Mouse (Mus musculus): Measurements from ENCODE around the gene Repin1. TPM values are rescaled to one million over a fixed set of nuclear protein-coding genes. Genes with fewer than 3 reads are reported as not detected.
"Not testable (repeated sequence)": the region's sequence is repeated elsewhere in the genome, so short reads cannot be mapped to it uniquely, and the experiment has no call there.

Gene Repin1
- total RNA-seq, 2 experiments from 2014 or later: 31.0 to 31.8 TPM

DNA sequence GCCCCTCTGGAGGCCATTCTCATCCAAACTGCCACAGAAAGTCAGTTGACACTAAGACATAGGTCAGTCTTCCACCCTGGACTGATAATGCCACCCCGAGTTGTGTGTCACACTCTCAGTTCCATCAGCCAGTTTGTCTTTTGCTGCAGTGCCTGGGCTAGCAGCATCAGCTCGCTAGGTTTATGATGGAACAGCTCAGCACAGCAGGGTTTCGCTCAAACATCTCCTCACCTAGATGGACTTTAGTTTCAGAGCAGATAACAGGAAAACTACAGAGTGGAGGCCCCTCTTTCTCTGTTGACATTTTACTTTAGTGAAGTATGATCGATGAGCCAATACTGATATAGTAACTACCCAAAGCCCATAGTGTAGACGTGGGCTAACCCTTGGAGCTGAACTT lies 21.1 kb downstream of the Repin1 start:
- intact Hi-C loops (cut with DNase I): no loop called here
- DNase-seq (ENCODE audit: low spot score): no peak

DNA sequence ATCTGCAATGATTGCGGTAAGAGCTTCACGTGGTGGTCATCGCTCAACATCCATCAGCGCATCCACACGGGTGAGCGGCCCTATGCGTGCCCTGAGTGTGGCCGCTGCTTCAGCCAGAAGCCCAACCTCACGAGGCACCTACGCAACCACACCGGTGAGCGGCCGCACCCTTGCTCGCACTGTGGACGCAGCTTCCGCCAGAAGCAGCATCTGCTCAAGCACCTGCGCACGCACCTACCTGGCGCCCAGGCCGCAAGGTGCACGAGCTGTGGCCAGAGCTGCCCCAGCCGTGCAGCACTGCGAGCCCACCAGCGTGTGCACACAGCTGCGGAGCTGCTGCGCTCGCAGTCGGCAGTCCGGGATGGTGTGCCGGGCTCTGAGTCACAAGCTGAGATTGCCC lies 26.3 kb downstream of the Repin1 start:
- intact Hi-C loops (cut with DNase I): no loop called here
- DNase-seq (ENCODE audit: low spot score): no peak

DNA sequence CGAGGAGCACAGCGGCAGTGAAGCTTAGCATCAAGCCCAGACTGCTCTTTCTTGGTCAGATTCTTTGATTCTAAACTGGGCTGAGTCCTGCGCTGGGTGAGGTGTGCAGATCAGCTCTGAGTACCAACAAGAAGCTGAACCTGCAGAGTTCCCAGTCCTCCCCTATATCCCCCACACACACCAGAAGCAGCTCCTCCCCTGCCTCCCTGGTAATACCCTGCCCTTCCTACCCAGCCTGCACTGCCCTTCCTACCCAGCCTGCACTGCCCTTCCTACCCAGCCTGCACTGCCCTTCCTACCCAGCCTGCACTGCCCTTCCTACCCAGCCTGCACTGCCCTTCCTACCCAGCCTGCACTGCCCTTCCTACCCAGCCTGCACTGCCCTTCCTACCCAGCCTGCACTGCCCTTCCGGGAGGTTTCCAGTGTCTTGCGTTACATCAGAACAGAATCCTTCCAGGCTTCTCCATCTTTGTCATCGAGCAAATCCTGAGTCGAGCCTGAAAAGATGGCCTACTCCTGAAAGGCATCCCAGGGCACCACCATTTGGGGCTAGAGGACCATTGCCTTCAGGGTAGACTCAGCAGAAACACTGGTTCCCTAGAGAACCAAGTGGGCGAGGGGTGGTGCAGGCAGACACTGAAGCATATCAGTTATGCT lies 28.6 kb downstream of the Repin1 start:
- DNase-seq (ENCODE audit: low spot score); intact Hi-C loops (cut with DNase I): not testable (repeated sequence)

DNA sequence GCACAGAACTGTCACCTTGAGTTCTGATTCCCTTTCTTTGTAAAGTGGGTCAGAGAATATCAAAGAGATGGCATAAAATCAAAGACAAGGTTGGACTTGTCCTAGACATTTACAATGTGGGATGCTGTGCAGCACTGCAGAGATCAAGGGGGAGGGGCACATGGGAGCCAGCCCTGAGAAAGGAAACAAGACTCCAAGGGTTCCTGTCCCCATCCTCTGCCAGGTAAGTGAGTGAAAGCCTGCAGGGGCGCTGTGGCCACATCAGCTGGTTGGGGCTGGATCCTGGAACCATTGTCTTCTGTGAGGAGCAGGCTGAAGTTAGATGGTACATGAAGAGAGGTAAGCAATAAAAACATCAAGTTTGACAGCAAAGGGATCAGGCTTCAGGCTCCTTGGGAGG lies 29.8 kb downstream of the Repin1 start:
- intact Hi-C loops (cut with DNase I): no loop called here
- no peak for DNase-seq (ENCODE audit: low spot score)

DNA sequence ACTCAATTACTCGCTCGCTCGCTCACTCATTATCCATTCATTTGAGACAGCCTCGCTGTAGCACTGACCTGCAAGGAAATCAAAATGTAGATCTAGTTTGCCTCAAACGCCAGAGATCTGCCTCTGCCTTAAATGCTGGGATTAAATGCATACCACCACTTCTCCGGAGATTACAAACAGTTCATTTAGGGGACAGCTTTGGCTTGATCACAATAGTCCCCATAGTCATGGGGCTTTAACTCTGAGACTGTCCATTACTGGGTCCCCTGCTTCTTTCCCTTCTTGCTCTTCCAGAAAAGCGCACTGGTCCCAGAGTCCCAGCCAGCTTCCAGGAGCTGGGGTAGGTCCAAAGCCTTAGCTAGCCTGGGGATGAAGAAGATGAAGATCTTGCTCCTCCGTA lies 32.8 kb downstream of the Repin1 start, which contains the start of gene AI854703:
Gene AI854703, plus strand, starts transcription at position 301 of the 400 bp plus-strand sequence.
- intact Hi-C loops (cut with DNase I): no loop called here
- no peak for DNase-seq (ENCODE audit: low spot score)

DNA sequence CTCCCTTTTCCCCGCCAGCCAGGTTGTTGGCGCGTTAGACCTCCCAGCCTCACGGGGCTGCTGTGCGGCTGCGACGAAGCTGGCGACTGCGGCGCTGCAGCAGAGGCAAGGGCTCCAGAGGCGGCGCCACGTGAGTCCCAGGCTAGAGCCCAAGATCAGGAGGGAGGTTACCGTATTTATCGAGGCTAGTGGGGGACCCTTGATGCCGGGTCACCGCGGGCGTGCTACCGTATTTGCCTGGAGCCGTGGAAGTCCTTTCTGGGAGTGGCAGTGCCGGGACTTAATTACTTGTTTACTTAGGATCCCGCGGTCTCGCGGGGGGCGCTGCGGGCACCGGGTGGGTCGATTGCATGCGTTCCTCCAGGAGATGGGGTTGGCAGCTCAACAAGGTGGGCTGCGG lies 33.3 kb downstream of the Repin1 start:
- intact Hi-C loops (cut with DNase I): no loop called here
- DNase-seq (ENCODE audit: low spot score): peak; percentile 21

DNA sequence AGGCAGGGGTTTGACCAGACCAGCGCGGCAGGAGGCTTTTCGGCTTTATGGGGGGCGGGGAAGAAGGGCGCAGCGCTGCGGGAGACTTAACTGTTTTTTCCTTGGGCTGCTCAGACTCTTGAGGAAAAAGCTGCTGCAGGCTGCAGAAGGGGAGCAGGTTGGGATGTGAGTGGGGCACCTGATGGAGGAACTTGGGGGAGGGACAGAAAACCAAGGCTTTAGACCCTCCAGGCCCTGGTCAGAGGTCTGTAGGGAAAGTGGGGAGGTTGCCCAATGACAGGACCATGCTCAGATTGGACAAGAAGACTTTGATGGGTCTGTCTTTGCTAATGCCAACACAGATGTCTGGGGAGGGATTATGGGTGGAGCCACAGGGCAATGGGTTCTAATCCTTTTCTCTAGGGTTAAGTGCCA lies 33.8 kb downstream of the Repin1 start:
- DNase-seq (ENCODE audit: low spot score): no peak
- intact Hi-C loops (cut with DNase I): no loop called here

DNA sequence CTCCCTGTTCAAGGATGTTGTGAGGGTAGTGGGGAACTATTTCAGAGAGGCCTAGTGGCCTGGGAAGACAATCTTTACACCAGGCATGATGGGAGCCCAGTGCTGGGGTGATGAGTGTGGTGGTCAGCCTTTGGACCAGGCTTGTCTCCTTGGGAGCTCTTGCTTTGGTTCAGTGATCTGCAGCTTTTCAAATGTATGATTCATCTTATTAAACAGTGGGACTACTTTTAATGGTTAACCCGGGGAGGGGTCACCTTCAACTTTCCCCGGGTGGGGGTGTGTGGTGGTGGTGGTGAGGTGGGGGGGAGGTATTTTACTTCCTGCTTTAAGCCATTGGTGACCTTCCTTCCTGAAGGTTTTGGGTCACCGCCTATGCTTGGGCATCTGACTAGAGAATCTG lies 34.7 kb downstream of the Repin1 start:
- DNase-seq (ENCODE audit: low spot score): no peak
- intact Hi-C loops (cut with DNase I): no loop called here

DNA sequence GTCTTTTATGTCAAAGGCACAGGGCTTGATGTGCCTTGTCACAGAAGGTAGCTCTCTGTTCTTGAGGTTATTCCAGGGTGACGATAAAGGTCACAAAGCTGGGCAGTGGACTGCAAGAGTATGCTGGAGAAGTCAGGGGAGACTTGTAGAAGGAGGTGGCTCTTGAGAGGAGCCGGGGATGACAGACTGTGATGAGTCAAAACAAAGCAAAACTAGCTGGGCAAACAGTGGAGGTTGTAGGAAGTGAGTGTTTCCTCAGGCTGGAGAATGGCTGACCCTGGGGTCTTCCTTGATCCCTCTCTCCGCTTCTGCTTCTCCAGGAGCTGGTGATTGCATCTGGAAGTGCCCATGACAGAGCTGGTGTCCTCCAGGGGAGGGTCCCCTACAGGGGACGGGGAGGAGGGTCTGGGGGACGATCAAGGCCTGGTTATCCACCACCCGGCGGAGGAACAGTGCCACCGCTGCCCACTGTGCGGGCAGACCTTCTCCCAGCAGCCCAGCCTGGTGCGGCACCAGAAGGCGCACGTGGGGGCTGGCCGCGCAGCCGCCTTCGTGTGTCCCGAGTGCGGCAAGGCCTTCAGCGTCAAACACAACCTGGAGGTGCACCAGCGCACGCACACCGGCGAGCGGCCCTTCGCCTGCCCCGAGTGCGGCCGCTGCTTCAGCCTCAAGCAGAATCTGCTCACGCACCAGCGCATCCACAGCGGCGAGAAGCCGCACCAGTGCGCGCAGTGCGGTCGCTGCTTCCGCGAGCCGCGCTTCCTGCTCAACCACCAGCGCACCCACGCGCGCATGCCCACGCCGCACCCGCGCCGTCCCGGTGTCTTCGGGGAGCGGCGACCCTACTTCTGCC lies 35.4 kb downstream of the Repin1 start:
- no peak for DNase-seq (ENCODE audit: low spot score)
- intact Hi-C loops (cut with DNase I): no loop called here

DNA sequence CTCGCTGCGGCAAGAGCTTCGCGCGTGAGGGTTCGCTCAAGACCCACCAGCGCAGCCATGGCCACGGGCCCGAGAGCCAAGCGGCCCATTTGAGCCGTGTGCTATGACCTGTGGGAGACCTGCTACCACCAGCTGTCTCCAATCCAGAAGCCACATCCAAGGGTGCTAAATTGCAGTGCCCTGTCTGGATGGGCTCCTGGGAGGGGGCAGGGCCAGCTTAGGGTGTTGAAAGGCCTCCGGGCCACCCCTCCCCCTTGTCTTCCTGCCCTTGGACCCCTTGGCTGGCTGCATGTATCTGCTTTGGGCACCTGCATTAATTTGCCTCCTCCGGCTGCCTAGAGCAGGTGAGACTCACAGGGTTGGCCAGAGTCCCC lies 36.0 kb downstream of the Repin1 start:
- no peak for DNase-seq (ENCODE audit: low spot score)
- intact Hi-C loops (cut with DNase I): no loop called here

DNA sequence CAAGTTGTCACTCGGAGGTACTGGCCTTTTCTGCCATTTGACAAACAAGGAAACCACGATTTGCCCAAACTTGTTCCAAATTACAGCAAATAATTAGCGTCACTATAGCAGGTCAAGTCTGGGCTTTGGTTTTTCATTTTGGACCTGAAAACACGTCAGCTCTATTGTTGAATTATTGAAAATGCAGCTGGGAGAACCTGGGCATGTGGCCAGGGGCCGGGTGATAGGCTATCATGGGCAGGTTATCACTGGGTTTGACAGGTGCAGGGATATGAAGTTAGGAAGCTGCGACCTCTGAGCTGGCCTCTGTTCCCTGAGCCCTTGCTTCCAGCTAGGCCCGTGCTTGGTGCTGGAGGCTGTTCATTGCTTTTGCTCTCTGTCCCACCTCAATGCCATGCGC lies 37.1 kb downstream of the Repin1 start:
- intact Hi-C loops (cut with DNase I): no loop called here
- no peak for DNase-seq (ENCODE audit: low spot score)

DNA sequence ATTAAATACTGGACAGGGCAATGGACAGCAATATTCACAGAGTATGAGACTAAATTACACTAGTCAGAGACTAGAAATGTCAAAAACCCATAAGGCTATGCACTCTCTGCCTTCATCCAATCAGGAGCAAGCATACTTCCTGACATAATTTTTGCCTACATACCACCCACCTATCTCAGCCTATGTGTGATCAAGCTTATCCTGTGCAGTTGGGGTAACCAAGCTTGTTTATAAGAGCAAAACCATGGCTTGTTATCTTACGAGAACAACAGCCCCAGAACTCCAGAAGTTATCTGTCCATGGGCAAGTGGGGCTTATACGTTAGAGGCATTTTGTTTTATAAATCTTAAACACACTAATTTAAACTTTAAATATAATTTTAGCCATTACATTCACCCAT lies 41.4 kb downstream of the Repin1 start:
- no peak for DNase-seq (ENCODE audit: low spot score)
- intact Hi-C loops (cut with DNase I): no loop called here

DNA sequence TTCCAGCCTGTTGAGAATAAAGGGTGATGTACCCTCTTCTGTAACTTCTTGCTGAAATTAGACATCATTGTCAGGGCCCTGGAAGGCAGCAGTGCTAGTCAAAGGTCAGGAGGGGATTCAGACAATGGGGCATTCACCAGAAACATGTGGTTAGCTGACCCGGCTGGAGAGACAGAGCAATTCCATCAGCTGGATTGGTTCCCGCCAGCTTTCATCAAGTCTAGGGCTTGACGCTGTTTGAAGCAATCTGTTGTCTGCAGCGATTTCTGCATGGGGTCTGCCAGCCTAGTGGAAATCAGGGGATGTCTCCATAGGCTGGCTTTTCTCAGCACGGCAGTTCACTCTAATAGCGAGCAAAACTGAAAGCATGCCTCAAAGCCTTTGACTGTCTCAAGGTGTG lies 42.8 kb downstream of the Repin1 start:
- intact Hi-C loops (cut with DNase I): no loop called here

DNA sequence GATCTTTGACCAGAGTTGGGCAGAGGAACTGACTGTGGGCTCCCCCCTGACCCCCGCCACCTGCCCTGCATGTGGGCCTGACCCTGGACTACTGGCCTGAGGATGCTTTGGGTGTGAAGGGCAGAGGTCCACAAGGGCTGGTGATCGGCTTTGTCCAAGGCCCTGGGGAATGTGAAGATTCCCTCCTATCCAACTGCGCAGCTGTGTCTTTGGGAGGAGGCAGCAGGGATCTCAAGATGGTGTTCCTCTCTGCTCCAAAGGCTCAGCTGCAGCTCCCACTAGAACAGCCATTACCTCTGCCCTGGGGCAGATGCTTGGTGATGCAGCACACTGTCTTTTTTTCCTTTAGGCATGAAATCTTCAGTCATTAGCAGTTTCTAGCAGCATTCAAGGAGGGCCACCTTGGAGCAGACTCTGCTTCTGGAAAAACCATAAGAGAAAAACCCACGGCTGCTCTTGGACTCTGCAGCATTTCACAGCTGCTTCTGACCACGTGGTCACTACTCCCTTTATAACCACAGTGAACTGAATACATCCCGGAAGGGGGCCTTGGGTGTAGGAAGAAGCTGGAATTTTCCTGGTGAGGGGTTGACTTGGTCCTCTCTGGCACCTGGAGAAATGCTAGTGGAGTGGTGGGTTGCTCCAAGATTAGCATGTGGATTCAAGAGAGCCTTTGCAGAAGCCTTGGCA lies 44.3 kb downstream of the Repin1 start:
- intact Hi-C loops (cut with DNase I): no loop called here
- no peak for DNase-seq (ENCODE audit: low spot score)

More for the DNA sequence above, 42.8 kb downstream of the Repin1 start:
- DNase-seq (ENCODE audit: low spot score): no peak

DNA sequence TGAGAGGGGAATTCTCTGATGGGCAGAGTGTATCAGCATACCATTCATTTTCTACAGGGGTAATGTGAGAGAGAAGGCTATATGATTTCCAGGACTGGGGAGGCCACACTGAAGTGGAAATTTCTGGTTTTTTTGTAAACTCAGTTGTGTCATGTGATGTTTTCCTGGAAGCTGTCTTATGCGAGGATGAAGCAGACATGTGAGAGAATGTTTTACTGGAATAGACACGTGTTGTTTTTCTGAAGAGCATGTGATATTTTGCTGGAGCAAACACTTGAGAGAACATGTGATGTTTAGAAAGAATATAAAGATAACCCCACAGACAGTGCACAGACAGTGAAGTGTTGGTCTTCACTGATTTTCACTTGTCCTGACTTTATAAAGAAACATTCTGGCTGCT lies 44.9 kb downstream of the Repin1 start:
- DNase-seq (ENCODE audit: low spot score): no peak
- intact Hi-C loops (cut with DNase I): no loop called here

DNA sequence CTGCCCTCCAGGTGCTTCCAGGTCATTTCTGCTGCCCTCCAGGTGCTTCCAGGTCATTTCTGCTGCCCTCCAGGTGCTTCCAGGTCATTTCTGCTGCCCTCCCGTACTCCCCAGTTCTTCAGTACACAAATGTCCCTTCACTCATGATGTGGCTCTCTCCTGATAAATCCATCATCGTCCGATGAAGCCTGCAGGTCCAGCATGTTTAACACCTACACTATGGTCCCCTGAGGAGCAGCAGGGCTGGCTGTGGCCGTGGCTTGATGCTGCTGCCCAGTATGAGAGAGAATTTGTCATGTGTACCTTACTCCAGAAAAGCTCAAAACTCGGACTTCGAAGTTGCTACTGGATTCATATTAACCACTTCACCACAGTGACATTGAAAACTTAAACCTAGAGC lies 47.7 kb downstream of the Repin1 start:
- intact Hi-C loops (cut with DNase I): loop anchor here (2.0 kb wide), 1 partner anchor 461 kb away; no protein-coding TSS in a partner anchor
- no peak for DNase-seq (ENCODE audit: low spot score)

DNA sequence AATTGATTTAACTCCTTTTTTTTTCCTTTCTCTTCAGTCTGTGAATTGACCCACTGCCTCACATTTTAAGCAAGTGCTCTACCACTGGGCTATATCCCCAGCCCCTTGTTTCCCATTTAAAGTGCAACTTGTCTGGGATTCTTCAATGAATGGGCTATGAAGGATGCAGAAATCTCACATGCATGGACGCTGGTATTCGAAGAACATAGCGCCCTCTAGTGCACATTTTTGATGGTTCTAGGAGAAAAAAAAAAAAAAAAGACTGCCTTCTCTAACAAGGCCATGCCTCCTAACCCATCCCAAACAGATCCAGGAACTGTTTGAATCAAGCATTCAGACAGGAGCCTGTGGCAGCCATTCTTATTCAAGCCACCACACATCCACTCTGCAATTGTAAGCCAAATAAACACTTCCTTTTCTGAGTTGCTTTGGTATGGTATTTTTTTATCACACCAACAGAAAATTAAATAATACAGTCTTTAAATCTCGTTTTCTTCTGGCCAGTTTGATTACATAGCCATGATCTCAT lies 49.1 kb downstream of the Repin1 start:
- intact Hi-C loops (cut with DNase I): loop anchor here (1.0 to 2.0 kb wide), 2 partner anchors 61 to 96 kb away; no protein-coding TSS in a partner anchor
- no peak for DNase-seq (ENCODE audit: low spot score)

DNA sequence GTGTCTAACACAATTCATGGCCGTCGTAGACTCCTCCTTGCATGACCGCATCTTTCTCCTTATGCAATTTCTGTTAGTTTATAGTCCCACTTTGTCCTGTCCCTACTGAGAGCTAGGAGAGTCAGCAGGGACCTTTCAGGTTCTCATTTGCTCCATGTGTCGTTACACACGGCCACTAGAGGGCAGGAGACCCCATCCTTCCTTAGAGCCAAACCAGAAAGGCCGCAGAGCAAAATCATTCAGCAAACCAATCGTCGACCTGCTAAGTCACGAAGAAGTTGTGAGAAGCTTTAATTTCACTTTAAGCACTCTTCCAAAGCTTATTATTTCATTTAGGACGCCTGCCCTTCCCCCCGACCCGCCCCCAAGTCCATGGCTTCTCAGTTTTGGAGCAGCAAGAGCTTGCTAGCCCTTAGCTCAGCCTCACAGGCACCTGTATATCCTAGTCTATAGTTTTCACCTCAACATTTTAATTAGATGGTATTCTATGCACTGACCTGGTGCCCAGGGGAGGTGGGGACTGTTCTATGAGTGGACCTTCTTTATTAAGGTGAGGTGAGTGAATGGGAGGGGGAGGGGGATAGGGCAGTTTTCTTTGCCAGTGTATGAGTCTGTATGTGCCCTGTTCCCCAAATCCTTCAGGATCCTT lies 52.1 kb downstream of the Repin1 start:
- DNase-seq (ENCODE audit: low spot score): peak; percentile 37
- intact Hi-C loops (cut with DNase I): loop anchor here (1.0 to 5.0 kb wide), 5 partner anchors 39 to 127 kb away; partner anchors contain the start of genes Gimap4 and Gimap5

DNA sequence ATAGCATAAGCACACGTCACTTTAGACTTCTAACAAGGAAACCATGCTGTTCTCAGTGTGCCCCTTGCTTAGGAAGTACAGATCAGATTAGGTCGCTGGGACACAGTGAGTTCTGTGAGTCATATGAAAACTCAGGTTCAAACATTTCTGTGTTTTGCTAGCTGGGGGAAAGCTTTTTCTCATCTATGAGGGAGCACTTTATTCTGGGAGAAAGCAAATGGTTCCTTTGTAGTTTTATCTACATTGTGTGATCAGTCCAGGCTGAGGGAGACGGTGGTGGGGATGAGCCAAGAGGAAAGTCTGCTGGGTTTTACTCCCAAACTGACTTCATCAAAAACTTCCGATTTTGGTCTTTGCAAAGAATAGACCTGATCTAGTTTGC lies 52.6 kb downstream of the Repin1 start:
- DNase-seq (ENCODE audit: low spot score): no peak

DNA sequence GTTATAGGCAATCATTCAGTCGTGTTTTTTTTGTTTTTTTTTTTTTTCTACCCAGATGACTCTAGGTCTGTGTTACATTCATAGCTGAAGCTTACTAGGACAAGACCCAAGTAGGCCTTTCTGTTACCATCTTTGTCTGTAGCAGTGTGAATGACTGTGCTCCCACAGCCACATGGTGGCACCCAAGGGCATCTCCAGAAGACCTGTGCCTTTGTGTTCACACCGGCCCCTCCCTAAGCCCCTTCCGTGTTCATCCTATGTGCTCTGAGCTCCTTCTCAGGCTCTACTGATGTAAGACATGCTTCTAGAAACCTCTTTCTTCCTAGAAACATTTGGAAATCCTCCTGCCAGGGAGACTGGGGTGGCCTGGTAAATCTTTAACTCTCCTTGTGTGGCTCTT lies 53.3 kb downstream of the Repin1 start, which contains the start of gene Gimap8:
Gene Gimap8, plus strand, starts transcription at position 240 of the 400 bp plus-strand sequence.
- intact Hi-C loops (cut with DNase I): loop anchor here (2.0 to 5.0 kb wide), 4 partner anchors 38 to 100 kb away; partner anchors contain the start of genes Gimap4 and Gimap5
- peak; percentile 53 for DNase-seq (ENCODE audit: low spot score)

More for the DNA sequence above, 52.6 kb downstream of the Repin1 start:
- intact Hi-C loops (cut with DNase I): loop anchor here (2.0 to 5.0 kb wide), 4 partner anchors 39 to 101 kb away; partner anchors contain the start of genes Gimap4 and Gimap5
